9 mouse cellular contexts compared by ENCODE assay signal in genomic region chr9:85843031-85843890, GRCm38 (mm10). TPM values are rescaled to one million over a fixed set of nuclear protein-coding genes. Genes with fewer than 3 reads are reported as not detected.
DNase-seq lines count a peak whose midpoint lies in the region; ATAC-seq and TF ChIP-seq lines count a peak whose summit lies in the region.
"Had no signal": no experiment of that assay in that cellular context is flagged by ENCODE, and none has a peak within 500 bp of the region (broad histone marks: within the 10 kb centered on the region; RNA-seq: fewer than 3 reads in every experiment).

No protein-coding gene starts in this region.

- ATAC-seq in frontal cortex, adult (ENCODE audit: low TSS enrichment), result peak; percentile 28
- ATAC-seq in forebrain, postnatal 0 days, result peak; percentile 59
- peak; percentile 74 for ATAC-seq in hindbrain, embryonic 11.5 days (ENCODE audit: low FRiP score)
- peak; percentile 45 for ATAC-seq in limb, embryonic 14.5 days (ENCODE audit: low FRiP score, low read depth)
- ATAC-seq in midbrain, embryonic 13.5 days, result peak; percentile 79

- H3K27ac ChIP-seq in forebrain, postnatal 0 days (ENCODE audit: low read depth, low read length), result peak overlapping the region; percentile 54
- peak overlapping the region; percentile 58 for H3K27ac ChIP-seq in hindbrain, embryonic 11.5 days (ENCODE audit: low read depth, low read length)
- H3K27ac ChIP-seq in limb, embryonic 14.5 days (replicated peaks; ENCODE audit: low read depth, low read length), result peak overlapping the region; percentile 85
- H3K27ac ChIP-seq in midbrain, embryonic 13.5 days, result peak overlapping the region; percentile 74

- peak overlapping the region; percentile 55 for H3K4me3 ChIP-seq in forebrain, postnatal 0 days (ENCODE audit: low read depth, low read length)
- peak overlapping the region; percentile 66 for H3K4me3 ChIP-seq in hindbrain, embryonic 11.5 days (ENCODE audit: low read depth, low read length)
- peak overlapping the region; percentile 74 for H3K4me3 ChIP-seq in limb, embryonic 14.5 days (replicated peaks; ENCODE audit: low read length)
- peak overlapping the region; percentile 69 for H3K4me3 ChIP-seq in midbrain, embryonic 13.5 days (replicated peaks)

- WGBS in forebrain, postnatal 0 days, result under 1% methylated on average over 58 of the region's 65 CpGs
- under 1% methylated on average over 59 of the region's 65 CpGs for WGBS in hindbrain, embryonic 11.5 days
- WGBS in limb, embryonic 14.5 days, result under 1% methylated on average over 29 of the region's 65 CpGs
- under 1% methylated on average over 64 of the region's 65 CpGs for WGBS in midbrain, embryonic 13.5 days

- peak overlapping the region; percentile 93 for H3K4me2 ChIP-seq in forebrain, postnatal 0 days (ENCODE audit: low read depth)
- H3K4me2 ChIP-seq in hindbrain, embryonic 11.5 days (replicated peaks; ENCODE audit: low read depth, low read length), result peak overlapping the region; percentile 96
- H3K4me2 ChIP-seq in limb, embryonic 14.5 days (replicated peaks; ENCODE audit: low read depth, low read length, severe bottlenecking), result peak overlapping the region; percentile 95
- peak overlapping the region; percentile 93 for H3K4me2 ChIP-seq in midbrain, embryonic 13.5 days (replicated peaks)

- H3K4me1 ChIP-seq in forebrain, postnatal 0 days (ENCODE audit: insufficient read depth), result no peaks in the 10 kb centered on the region
- H3K4me1 ChIP-seq in hindbrain, embryonic 11.5 days (replicated peaks; ENCODE audit: control insufficient read depth, insufficient read depth, low read length), result peaks cover 7% of the 10 kb centered on the region; the same call in 1 of the 2 replicates
- peaks cover 20% of the 10 kb centered on the region for H3K4me1 ChIP-seq in limb, embryonic 14.5 days (ENCODE audit: control insufficient read depth, insufficient read depth, low read length)
- peaks cover 22% of the 10 kb centered on the region for H3K4me1 ChIP-seq in midbrain, embryonic 13.5 days (replicated peaks)

- TF ChIP-seq CTCF in forebrain, postnatal 0 days (IDR thresholded peaks at IDR 0.05; ENCODE audit: low read depth), result no peak

- no peak for TF ChIP-seq POLR2A in limb, embryonic 14.5 days (IDR thresholded peaks at IDR 0.05; ENCODE audit: borderline replicate concordance, extremely low read depth, insufficient read depth, insufficient read length)

- no peak for DNase-seq in frontal cortex, postnatal 25 days (ENCODE audit: low spot score in 2 of 2)
- peak; percentile 33 for DNase-seq in cerebellum, adult 11-12 months
- peak; percentile 50 for DNase-seq in forebrain, postnatal 0 days
- peak; percentile 73 for DNase-seq in hindbrain, embryonic 11.5 days (ENCODE audit: low spot score)
- DNase-seq in limb, embryonic 14.5 days (ENCODE audit: low spot score), result peak; percentile 49
- peak; percentile 80 for DNase-seq in urinary bladder, postnatal 14 days (ENCODE audit: low spot score)

- no peaks in the 10 kb centered on the region for H3K9me3 ChIP-seq in forebrain, postnatal 0 days (ENCODE audit: low read length)
- no peaks in the 10 kb centered on the region for H3K9me3 ChIP-seq in hindbrain, embryonic 11.5 days (ENCODE audit: control insufficient read depth, low read length)
- H3K9me3 ChIP-seq in limb, embryonic 14.5 days (ENCODE audit: control insufficient read depth, low read length), result no peaks in the 10 kb centered on the region
- no peaks in the 10 kb centered on the region for H3K9me3 ChIP-seq in midbrain, embryonic 13.5 days

- H3K9ac ChIP-seq in forebrain, postnatal 0 days, result peak overlapping the region; percentile 57
- peak overlapping the region; percentile 83 for H3K9ac ChIP-seq in hindbrain, embryonic 11.5 days (ENCODE audit: low read depth, low read length)
- H3K9ac ChIP-seq in limb, embryonic 14.5 days (ENCODE audit: low read depth, low read length, severe bottlenecking), result peak overlapping the region; percentile 73
- H3K9ac ChIP-seq in midbrain, embryonic 13.5 days (replicated peaks), result peak overlapping the region; percentile 80

- peaks cover 8% of the 10 kb centered on the region; the same call in 1 of the 2 replicates for H3K27me3 ChIP-seq in forebrain, postnatal 0 days (ENCODE audit: insufficient read depth, low read length)
- no peaks in the 10 kb centered on the region for H3K27me3 ChIP-seq in hindbrain, embryonic 11.5 days (ENCODE audit: control insufficient read depth, insufficient read depth, low read length)
- H3K27me3 ChIP-seq in limb, embryonic 14.5 days (ENCODE audit: control insufficient read depth, insufficient read depth, low read length), result no peaks in the 10 kb centered on the region
- H3K27me3 ChIP-seq in midbrain, embryonic 13.5 days, result peaks cover 13% of the 10 kb centered on the region
- H3K27me3 ChIP-seq: CH12.LX had no signal

- no peaks in the 10 kb centered on the region for H3K36me3 ChIP-seq in forebrain, postnatal 0 days (ENCODE audit: insufficient read depth)
- no peaks in the 10 kb centered on the region for H3K36me3 ChIP-seq in hindbrain, embryonic 11.5 days (ENCODE audit: control insufficient read depth, insufficient read depth, low read length)
- peaks cover 19% of the 10 kb centered on the region for H3K36me3 ChIP-seq in limb, embryonic 14.5 days (ENCODE audit: control insufficient read depth, insufficient read depth, low read length)
- H3K36me3 ChIP-seq in midbrain, embryonic 13.5 days, result 0 out of 2 replicates have a peak, but pooled peaks cover 3% of the 10 kb centered on the region

RNA-seq across cellular contexts. Expression of gene Tpbg, which starts 1.1 kb away (rescaled TPM):
- 19.8 and 22.3 TPM in 2 replicates for total RNA-seq in forebrain, postnatal 0 days (2014; rRNA removed)
- 10.4 and 13.1 TPM in 2 replicates for polyA plus RNA-seq in forebrain, postnatal 0 days (2015; fragmentation: Nextera tagmentation; extraction: Ambion mirVana)
- polyA plus RNA-seq in hindbrain, embryonic 11.5 days (2014; fragmentation: Nextera tagmentation; extraction: Ambion mirVana), result 34.6 and 34.9 TPM in 2 replicates
- 19.7 and 24.7 TPM in 2 replicates for polyA plus RNA-seq in limb, embryonic 14.5 days (2012; rRNA removed)
- polyA plus RNA-seq in limb, embryonic 14.5 days (2014; fragmentation: Nextera tagmentation; extraction: Ambion mirVana), result 29.3 and 30.4 TPM in 2 replicates
- polyA plus RNA-seq in midbrain, embryonic 13.5 days (2015; fragmentation: Nextera tagmentation; extraction: Ambion mirVana), result 15.4 and 25.4 TPM in 2 replicates
- total RNA-seq: CH12.LX had no signal

Comparison
In these comparisons a context has a peak if more than half of its experiments do, and no peak if none do; other contexts are left out.
1. ATAC-seq: peak in every context shown above with its lines; median percentile 79 in midbrain, embryonic 13.5 days; 74 in hindbrain, embryonic 11.5 days; 59 in forebrain, postnatal 0 days; 45 in limb, embryonic 14.5 days; 28 in frontal cortex, adult.
2. DNase-seq: peak in cerebellum, adult 11-12 months (single experiment), forebrain, postnatal 0 days (single experiment), hindbrain, embryonic 11.5 days (single experiment), limb, embryonic 14.5 days (single experiment) and urinary bladder, postnatal 14 days (single experiment); none in frontal cortex, postnatal 25 days (0 of 2).
3. Peak in every context shown above with its lines, with median percentiles within 50 percentile points of each other: H3K27ac ChIP-seq, H3K4me2 ChIP-seq, H3K4me3 ChIP-seq and H3K9ac ChIP-seq.